Mouse (Mus musculus) lung, adult 18-20 months (tissue): ENCODE measurements at regions not wholly inside any gene's neighbourhood (a gene's known extent, or its start where the extent isn't known, plus 50 kb on each side); places are given as distances from the start of the nearest gene placed in this dataset.

Source experiments
- DNase-seq, 2 experiments: peaks; one replicate each; pipeline ENCODE4 v3.0.0; 2022; ENCODE audit warnings: mixed read lengths in 2 of 2

DNA sequence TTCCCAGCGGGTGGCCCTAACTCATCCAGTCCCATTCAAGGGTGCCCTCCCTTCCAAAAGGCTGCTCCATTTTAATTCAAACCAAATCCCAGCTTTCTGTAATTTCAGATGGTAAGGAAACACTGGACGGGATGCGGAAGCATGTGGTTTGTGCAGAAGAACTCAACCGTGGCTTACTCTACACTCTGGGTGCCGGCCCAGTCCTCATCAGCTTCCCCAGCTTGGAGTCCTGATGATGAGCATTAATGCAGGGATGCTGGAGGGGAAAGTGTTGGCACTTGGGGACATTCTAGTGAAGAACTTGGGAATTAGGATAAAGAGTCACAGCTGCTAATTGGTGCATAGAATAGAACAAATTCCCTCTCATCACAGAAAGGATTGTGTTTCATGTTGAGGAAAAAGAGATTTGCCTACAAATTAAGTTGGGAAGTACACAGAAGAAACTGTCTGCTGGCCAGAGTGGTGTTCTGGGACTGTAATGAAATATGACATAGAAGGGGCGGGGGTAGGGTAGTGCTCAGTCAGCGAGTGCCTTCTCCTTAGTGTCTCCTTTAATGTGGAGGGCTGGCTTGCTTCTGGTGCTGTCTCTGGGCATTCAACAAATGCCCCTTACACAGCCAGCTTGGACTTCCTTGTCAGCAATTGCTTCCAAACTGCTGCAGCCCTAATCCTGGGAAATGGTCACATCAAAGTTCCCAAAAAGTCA lies 285.0 kb upstream of the Bmper start:
- DNase-seq, result no peak

- DNase-seq, result no peak
Observed at GRCm38 (mm10) chr9:22944992-22945391, 277.9 kb upstream of the Bmper start.

DNA sequence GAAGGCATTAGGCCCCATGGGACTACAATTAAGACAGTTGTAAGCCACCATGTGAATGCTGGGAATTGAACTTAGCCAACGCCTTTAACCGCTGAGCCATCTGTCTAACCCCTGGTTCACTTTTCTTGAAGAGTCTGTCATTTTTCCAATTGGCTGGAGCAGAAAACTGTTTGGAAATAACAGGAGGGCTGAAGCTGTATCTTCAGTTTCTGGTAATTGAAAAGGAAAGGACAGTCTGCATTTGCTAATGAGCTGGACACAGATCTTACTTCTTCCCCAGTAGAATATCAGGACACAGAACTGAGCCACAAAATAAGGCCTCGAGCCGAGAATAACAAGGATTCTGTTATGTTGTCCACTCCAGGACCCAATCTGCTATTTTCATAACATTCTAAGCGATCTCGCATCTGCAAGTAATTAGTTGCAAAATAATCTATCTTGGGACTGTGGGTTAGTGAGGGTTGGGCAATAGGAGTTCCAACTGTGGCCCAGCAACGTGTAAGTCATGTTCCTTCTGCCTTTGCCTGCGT lies 277.4 kb upstream of the Bmper start:
- peak in 1 of 2 experiments; percentile 19 for DNase-seq

DNA sequence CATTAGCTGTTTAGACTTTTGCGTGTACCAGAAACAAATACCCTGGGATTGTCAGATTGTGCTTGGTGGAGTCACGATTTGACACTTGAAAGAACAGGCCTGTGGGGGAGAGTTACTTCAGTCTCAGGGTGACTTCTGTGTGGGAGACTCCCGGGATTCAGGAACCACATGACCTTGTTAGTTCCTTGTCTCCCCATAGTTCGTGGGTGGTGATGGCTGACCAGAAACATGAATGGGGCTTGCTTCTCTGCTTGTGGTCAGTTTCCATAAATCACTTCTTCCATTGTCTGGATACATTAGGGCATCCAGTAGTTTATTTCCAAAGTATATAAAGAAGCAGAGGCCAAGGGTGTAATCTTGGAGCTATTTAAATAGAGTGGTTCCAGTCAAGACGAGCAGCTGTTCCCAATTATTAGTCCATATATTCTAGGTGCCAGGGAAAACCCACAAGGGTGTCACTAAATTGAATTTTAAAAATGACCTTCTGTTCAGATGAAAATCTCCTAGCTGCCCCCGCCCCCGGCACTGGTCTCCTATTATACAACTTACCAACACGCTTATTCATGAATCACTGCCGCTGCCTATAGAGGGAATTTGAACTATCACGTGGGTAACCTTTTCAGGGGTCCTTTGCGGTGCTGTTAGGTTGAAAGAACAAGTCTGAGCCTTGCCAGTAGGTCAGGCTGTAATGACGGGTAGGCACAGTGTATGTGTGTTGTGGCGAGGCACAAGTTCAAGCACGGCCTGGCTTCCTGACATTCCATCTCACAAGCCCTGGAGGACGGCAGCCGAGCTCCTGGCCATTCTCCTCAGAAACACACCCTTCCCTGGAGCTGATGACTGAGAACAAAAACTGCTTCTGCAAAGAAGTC lies 270.1 kb upstream of the Bmper start:
- DNase-seq, result no peak

GRCm38 (mm10) chr9:22962269-22962815 lies 260.5 kb upstream of the Bmper start:
- no peak for DNase-seq

DNA sequence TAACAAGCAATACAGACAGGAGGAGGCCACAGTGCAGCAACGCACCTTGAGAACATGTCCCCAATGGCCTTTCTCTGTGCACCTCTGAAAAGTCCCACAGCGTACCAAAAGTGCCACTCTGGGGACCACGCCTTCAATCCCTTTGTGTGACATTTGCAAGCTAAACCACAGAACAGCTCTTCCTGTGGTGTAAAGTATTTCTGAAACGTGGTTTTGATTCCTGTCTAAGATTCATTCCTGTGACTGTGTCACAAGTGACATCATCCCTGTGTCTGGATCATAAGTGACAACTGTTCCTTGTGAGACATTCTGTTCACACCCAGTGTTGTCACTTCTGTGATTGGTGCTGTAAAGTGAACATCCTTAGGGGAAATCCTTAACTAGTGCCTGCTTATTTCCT lies 251.6 kb upstream of the Bmper start:
- DNase-seq, result no peak

DNA sequence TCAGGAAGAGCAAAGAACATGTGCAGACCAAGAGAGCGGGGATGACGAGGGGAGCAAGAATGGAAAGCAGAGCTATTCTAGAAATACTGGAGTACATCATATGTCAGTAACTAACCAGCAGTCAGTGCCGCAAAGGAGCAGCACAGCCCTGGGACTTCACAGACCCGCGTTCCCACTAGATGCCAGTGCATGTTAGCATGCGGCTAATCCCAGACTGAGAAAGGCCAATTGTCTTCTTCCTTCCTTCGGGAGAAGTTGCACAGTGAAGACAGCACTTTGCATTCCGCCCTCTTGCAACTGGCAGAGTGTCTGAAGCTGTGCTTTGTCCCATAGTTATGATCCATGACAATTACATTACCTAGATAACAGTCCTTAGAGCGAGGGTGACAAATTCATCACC lies 246.1 kb upstream of the Bmper start:
- DNase-seq, result no peak

DNA sequence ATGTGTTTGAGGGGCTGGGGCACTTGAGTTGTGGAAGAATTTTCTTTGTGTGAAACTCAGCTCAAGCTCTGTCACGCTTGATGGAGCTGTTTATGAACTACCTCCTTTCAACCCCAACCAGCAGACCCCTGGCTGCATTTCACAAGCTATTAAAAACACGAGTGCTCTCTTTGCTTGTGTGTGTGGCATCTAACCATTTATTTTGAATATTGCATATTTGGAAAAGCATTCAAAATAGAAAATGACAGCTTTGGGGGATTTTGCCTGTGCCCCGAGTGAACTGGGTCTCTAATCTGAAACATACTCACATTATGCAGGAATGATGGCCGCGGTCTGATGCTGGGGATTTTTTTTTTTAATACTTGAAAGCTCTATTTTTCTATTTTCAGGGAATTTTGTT lies 243.2 kb upstream of the Bmper start:
- no peak for DNase-seq

GRCm38 (mm10) chr9:22989508-22989907 lies 233.4 kb upstream of the Bmper start:
- DNase-seq, result no peak

GRCm38 (mm10) chr9:22993531-22993930 lies 229.3 kb upstream of the Bmper start:
- DNase-seq, result no peak

DNA sequence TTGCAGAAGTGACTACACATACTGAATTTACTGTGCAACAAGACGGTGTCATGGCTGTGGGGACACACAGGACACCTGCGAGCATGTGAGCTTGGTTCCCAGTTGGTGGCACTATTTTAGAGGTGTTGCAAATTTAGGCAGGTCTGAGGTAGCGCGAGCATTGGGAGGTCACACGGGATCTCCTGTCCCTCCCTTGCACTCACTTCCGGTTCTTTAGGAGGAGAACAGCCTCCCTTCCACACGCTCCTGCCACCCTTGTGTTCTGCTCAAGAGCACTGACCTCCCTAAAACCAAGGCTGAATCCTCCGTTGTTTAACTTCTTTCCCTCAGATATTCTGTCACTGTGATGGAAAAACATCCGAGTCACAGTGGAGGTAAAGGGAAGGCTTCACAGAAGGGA lies 227.3 kb upstream of the Bmper start:
- DNase-seq, result no peak

GRCm38 (mm10) chr9:22998306-22998705 lies 224.6 kb upstream of the Bmper start:
- no peak for DNase-seq

DNA sequence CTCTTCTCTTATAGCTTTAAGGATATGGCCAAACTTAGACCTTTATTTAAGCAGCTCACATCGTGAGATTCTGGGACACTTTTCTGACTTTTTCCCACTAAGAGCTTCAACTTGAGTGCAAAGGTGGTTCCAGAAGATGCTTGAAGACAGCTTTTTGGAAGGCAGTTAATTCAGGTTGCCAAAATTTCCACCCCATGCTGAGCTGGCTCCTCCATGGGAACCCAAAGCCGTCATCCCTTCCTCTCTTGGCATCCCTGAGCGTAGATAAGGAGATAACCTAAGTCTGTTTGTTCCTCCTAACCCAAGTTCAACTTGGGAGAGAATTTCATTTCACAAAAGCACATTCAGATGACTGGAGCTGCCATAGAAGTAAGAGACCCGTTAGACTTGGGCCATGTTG lies 223.7 kb upstream of the Bmper start:
- no peak for DNase-seq

- DNase-seq, result no peak
Observed at GRCm38 (mm10) chr9:23000200-23000599, 222.7 kb upstream of the Bmper start.

DNA sequence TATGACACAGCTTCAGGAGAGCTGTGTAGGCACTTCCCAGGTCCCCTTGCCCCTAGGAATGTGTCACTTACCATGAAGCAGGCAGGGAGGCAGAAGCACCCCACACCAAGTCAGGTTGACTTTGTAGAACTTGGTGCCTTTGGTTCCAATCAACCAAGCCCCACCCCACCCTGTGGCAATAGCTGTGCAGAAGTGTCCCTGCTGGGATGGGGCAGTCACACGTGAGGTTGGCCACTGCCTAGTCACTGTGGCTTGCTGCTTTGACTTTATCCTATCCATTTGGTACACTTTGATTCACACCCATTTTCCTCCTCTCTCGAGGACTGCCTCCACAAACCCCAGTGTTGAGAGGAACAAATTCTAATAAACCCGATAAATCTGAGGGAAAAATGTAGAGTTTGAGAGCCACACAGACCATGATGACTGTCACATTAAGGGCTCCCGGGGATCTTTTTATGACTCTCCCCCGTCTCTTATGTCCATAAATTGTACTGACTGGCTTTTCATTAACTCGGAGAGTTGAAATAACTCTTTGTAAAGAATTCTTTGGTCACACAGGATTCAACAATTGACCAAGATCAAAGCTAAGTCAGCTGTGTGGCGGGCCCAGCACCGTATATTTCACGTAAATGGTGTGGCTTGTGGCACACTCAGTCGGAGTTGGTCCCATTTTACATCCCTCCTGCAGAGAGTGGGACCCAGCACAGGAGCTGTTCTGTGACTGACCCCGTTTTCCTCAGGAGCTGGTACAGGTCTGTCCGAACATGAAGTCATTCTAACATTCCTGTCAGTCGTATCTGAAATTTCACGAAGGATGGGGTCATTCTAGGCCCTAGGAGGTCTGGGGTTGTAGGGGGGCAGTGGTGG lies 219.4 kb upstream of the Bmper start:
- DNase-seq, result no peak

GRCm38 (mm10) chr9:23005005-23005404 lies 217.9 kb upstream of the Bmper start:
- DNase-seq, result no peak

DNA sequence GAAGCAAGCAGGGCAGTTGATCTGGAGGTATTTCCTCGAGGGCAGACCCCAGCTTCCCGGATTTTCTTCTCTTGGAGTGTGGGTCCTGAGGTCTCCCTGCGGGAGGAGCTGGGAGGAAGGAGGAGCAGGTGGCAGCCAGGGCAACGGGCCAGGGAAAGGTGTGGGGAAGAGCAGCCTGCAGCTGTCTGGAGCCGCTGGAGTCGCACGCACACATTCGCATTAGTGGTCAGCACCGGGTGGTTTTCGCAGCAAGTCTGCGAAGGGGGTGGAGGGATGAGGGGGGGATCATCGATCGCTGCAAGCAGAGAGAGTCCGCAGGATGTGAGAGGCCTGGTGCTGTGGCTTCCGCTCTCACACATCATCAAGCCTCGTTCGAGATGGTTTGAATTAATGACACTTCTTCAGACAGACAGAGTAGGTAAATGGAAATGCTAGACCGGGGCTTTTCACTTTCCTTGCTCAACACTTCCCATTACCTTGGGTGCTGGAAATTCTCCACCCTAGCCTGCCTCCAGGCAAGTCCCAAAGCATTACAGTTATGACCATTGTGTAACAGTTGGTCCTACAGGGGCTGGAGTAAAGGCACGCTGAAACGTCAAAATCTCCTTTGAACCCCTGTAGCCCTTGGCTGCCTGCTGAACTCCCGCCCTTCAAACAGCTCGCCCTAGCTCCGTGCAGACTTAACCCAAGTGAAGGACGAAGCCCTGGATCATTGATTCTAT lies 213.3 kb upstream of the Bmper start:
- DNase-seq, result no peak

- no peak for DNase-seq
Observed at GRCm38 (mm10) chr9:23011316-23011959, 211.4 kb upstream of the Bmper start.

DNA sequence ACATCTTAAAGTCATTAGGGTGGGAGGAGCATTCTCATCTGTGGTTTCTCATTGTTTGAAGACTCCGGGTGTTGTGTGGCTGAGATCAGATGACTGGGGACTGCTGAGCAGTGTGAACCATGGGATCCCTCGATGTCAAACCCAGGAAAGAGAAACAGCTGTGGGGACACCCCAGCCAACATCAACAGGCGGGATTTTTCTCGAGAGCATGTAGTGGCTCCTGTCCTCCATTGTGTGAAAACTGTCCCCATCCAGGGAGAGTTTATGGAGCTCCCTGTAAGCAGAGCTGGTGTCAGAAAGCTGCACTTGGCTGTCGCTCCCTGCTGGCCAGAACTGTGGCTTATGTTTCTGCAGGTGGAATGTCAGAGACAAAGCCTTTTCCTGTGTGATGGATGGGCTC lies 210.7 kb upstream of the Bmper start:
- DNase-seq, result no peak

DNA sequence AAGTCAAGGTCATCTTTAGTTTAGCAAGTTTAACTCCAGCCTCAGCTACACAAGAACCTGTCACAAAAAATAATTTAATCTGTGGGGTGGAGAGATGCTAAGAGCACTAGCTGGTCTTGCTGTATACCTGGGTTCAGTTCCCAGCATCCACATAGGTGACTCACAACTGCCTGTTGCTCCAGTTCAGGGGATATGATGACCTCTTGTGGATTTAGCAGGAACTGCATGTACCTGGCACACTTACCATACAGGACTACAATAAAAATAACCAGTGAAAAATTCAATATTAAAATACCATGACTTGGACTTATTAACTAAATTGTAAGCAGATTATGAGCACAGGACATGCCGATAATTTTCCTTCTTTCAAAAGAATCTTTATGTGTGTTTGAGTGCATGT lies 206.1 kb upstream of the Bmper start:
- no peak for DNase-seq

GRCm38 (mm10) chr9:23024061-23024460 lies 198.8 kb upstream of the Bmper start:
- no peak for DNase-seq

DNA sequence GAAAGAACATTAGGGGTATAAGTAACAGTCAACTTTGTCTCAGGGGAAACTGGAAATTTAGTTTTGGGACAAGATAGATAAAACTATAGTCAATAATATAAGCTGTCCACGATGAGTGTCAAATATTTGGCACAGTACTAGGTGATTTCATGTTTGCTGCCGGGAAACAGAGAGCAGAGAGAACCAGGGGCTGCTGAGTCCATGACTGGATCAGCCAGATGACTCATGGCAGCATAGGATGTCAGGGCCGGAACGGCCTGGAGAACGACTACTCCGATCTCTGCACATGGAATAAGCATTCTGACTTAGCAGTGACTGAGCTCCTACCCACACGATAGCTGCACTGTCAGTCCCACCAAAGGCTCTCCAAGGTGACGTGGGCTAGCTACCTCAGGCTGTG lies 197.6 kb upstream of the Bmper start:
- DNase-seq, result no peak
